Mouse (Mus musculus) heart, postnatal 36 days (tissue): ENCODE data around the gene Ntm. TPM values are rescaled to one million over a fixed set of nuclear protein-coding genes. Genes with fewer than 3 reads are reported as not detected.

Source experiments
- DNase-seq, 2 experiments: peaks; one replicate each; pipeline ENCODE4 v3.0.0; 2021 to 2022
- intact Hi-C: fragments of 180-260 bp; cut with DNase I; formaldehyde crosslinking; loops from one replicate; pipeline ENCODE4 v1.15.1; 2025
- total RNA-seq, 2 experiments: library from RNA; stranded (reverse); gene quantifications; 2 replicates each; pipeline ENCODE4 v1.2.3; 2021

Ntm gene
- total RNA-seq, 2 experiments from 2014 or later: 2.0 to 2.6 TPM

DNA sequence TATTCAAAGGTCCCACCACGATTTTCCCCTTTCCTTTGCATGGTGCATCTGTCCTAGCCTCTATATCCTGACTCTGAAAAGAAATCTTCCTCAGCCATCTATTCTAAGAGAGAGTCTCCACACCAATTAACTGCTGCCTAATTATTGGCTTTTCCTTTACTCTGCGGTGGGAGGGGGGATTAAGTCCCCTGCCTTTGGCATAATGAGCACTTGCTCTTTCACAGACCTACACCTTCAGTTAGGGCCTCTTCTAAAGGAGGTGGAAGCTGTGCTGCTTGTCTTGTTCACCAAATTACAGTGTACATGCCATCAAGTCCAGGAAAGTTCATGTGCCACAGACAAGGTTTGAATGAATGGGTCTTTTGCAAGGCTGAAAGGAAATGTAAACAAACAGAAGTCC, 847.6 kb downstream of the Ntm start:
- no peak for DNase-seq
- intact Hi-C loops: no loop called here

GRCm38 (mm10) chr9:29106771-29107170, 856.2 kb downstream of the Ntm start:
- DNase-seq: no peak
- intact Hi-C loops: no loop called here

GRCm38 (mm10) chr9:29104442-29104841, 858.5 kb downstream of the Ntm start:
- no peak for DNase-seq
- intact Hi-C loops: no loop called here

DNA sequence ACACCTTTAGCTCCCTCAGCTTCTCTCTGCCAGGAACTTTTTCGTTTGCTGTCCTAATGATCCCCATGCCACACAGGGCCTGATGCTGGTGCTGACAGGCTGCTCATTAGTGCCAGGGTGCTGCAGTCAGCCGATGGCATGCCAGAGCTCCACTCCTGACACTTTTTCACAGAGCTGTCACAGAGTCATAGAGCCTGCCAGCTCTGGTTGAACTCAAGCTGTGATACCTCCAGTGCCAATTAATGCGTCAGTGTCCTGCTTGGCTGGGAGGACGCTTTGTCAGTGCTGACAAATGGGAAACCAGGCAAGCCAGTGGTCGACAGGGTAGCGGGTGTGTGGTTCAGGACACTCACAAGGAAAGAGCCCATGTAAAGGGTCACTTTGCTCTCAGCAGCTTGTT, 858.9 kb downstream of the Ntm start:
- DNase-seq: peak; percentile 10 to 11
- intact Hi-C loops: no loop called here

- intact Hi-C loops: no loop called here
- DNase-seq: no peak
Observed at GRCm38 (mm10) chr9:29100624-29101023, 862.3 kb downstream of the Ntm start.

- DNase-seq: no peak
- intact Hi-C loops: no loop called here
Observed at GRCm38 (mm10) chr9:29092443-29092842, 870.5 kb downstream of the Ntm start.

DNA sequence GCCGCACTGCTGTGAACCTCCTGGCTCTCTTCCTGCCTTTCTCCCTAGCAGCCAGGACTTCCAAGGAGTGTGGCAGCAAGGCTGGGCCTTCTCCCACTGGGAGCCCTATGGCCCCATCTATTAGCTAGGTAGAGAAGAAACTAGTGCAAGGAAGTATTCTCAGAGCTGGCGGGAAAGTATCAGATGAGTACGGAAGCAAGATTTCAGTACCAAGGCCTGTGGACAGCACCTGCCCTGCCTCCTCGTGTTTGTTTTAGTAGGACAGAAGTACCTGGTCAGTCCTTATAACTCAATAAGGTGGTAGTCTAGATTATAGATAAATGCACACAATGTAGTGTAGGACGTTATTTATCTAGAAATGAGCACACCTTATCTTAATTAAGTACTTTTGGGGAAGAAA, 874.3 kb downstream of the Ntm start:
- DNase-seq: no peak
- intact Hi-C loops: no loop called here

- intact Hi-C loops: no loop called here
- no peak for DNase-seq
Observed at GRCm38 (mm10) chr9:29087656-29088055, 875.3 kb downstream of the Ntm start.

DNA sequence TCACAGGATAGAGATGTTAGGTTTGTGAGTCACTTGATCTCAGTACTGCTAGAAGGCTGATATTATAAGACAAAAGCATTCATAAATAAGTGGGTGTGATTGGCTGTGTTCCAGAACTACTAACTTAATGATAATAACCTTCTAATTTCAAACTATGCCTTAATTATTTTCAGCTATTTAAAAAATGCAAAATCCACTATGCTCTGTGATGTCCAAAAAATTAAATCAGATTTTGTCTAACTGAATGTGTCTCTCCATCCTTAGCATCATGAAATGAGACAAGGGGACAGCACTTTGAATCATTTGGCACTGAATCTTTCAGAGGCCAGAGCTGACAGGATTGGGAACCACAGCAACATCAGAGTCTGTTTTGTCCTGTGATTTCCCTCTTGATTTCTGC, 875.8 kb downstream of the Ntm start:
- no peak for DNase-seq
- intact Hi-C loops: no loop called here

DNA sequence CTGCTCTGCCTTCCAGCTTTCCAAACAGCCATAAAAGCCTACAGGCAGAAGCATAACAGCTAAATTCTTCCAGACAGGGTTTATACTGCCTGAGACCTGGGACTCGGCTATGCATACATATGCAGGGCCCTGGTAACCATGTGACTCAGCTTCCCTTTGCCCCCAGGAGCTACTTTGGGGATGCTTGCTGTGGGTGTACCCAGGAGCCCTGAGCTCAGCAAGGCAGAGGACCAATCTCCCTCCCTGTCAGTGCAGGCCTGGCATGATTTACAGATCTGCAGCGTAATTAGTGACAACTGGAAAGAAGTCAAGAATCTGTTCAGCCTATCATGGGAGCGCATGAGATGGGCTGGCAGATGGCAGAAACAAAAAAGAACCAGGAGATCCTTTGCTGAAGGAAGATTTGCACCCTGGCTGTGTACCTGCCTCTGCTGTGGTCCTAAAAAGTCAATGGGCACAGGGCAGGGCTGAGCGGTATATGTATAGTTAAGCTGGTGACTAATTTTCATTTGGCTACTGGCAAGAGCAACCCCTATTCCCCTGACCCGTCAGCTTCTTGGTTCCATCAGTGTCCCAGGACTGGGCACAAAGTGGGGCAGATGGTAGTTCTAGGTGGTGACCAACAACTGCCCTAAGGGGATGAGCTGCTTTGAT, 886.9 kb downstream of the Ntm start:
- no peak for DNase-seq
- intact Hi-C loops: no loop called here

GRCm38 (mm10) chr9:29075243-29075642, 887.7 kb downstream of the Ntm start:
- intact Hi-C loops: no loop called here
- no peak for DNase-seq

DNA sequence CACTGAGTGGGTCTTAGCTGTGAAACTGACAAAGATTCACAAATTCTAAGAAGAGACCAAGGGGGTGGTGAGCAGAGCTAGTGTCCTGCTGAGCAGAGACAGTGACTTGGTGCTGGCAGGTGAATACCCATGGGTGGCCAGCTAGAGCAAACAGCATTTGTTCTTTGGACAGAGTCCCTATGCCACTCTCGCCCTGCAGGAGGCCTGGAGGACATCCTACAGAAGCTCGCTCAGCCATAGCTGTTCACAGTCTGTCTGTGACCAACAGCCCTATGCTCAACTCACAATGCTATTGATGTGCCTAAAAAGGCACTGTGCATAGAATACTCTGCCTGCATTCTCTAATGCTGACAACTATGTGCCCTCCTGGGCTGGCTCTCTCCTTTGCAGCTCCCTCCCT, 888.4 kb downstream of the Ntm start:
- intact Hi-C loops: no loop called here

GRCm38 (mm10) chr9:29071997-29072396, 890.9 kb downstream of the Ntm start:
- intact Hi-C loops: no loop called here
- DNase-seq: no peak

More for the DNA sequence above, 888.4 kb downstream of the Ntm start:
- DNase-seq: no peak

GRCm38 (mm10) chr9:29067572-29067971, 895.4 kb downstream of the Ntm start:
- intact Hi-C loops: no loop called here
- DNase-seq: no peak

DNA sequence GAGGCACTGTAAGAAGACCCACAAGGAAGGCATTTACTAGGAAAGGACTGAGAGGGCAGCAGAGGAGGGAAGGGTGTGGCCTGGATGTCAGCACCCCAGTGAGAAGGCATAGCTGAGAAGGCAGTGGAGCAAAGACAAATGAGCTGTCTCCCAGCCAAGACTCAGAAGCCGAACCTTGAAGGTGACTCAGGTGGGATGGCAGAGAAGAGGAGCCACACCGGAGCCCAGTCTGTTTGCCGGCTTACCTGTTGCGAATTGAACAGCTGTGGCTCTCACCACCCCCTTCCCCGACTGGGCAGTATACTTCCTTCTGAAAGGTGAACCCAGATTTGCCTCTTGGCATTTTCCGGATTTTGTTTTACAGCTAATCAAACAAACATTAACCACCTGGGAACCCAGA, 902.6 kb downstream of the Ntm start:
- DNase-seq: no peak
- intact Hi-C loops: no loop called here

DNA sequence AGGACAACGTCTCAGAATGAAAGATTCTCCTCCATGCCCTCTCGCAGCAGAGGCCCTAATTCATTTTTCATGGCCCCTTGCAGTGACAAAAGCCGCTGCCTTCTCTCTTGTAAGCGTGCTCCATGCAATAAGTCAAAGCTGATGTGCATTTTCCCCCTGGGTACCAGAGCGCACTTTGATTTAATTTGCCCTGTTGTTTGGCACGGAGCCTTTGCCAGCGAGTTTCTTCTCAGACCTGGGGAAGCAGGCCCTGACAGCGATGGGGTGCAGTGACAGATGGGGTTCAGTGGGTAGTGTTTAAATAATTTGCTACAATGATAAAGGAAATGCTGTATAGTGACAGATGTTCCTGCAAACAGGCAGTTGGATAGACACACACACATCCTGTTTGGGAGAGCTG, 904.1 kb downstream of the Ntm start:
- no peak for DNase-seq
- intact Hi-C loops: no loop called here

GRCm38 (mm10) chr9:29055637-29056036, 907.3 kb downstream of the Ntm start:
- DNase-seq: no peak
- intact Hi-C loops: no loop called here

DNA sequence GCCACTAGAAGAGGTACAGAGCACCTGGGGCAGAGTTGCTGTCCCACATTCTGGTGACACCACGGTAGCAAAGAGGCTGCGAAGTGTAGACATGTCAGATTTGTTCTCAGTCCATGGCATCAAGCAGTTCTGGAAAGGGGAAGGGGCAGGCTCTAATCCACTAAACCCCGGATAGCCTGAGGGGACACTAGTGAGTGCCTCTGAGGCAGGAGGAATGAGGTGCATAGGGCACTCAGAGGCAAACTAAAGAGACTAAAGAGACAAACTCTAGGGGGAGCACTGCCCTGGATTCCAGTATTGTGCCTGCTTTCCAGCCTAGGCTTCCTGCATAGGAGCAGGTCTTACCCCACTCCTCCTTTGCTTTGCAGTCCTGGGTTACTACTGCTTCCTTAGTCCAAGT, 926.5 kb downstream of the Ntm start:
- intact Hi-C loops: no loop called here
- DNase-seq: no peak

- intact Hi-C loops: no loop called here
- DNase-seq: no peak
Observed at GRCm38 (mm10) chr9:29036058-29036457, 926.9 kb downstream of the Ntm start.

- intact Hi-C loops: no loop called here
- no peak for DNase-seq
Observed at GRCm38 (mm10) chr9:29026410-29026809, 936.5 kb downstream of the Ntm start.

DNA sequence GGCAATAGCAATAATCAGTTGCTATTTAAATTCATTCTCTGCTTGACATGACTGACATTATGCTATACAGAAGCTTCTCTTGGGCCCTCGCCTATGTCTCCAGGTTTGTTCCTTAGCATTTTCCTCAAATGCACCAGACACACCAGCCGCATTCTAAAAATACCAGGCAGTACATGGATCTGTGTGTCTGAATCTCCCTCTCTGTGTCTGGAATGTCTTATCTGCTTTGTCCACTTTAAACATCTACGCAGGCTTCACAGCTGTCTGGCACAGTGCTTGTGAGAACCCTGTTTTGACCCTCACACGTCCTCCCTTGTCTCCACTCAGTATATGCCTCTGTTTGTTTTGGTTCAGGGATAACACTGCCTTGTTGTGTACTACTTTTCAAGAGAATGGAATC, 937.3 kb downstream of the Ntm start:
- intact Hi-C loops: no loop called here
- peak in 1 of 2 experiments; percentile 1 for DNase-seq

GRCm38 (mm10) chr9:29025104-29025503, 937.8 kb downstream of the Ntm start:
- no peak for DNase-seq
- intact Hi-C loops: no loop called here

DNA sequence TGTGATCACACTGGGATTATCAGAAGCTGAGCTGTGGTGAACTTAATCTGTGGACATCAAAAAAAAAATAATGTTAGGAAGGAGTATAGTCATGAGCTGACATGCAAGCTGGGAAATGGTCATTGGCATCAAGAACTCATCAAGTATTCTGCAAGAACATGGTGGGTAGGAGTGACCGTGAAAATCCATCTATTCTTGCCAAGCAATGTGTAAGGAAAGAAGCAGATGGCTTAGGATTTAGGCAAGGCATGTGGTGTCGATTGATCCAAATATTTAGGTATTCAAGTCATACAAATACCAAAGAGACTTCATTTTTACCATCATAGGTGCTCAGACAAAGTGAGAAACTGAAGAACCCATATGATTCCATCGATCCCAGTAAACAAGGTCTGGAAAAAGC, 946.1 kb downstream of the Ntm start:
- intact Hi-C loops: no loop called here
- no peak for DNase-seq
